Mouse (Mus musculus): ENCODE results near the gene Gnb4. TPM values are rescaled to one million over a fixed set of nuclear protein-coding genes. Genes with fewer than 3 reads are reported as not detected.

Gene Gnb4
- polyA plus RNA-seq, 1 experiment from 2014 or later = 31.5 TPM

DNA sequence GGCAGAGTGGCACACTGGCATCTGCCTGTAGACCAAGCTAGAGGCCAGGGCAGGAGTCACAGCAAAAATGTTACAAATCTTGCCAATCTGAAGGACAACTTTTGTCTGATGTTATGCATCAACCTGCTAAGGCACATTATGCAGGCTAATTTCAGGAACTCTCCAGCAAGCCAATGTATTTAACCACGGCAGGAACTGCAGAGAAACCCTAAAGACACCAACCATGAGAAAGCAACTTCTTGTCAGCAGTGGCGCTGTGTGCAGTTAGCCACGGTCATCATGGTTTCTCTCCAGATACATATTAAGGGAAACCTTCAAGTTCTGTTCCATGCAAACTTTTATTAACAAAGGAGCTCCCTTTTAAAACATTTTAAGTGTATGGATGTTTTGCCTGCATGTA is 34.5 kb downstream of the Gnb4 start:
- H3K4me1 ChIP-seq (replicated peaks; ENCODE audit: control insufficient read depth, insufficient read depth, low read length) = no peaks in the 10 kb centered on the region
- peaks cover 28% of the 10 kb centered on the region for H3K36me3 ChIP-seq (ENCODE audit: control insufficient read depth, insufficient read depth)
- no peak overlapping the region for H3K9ac ChIP-seq (ENCODE audit: low read depth, low read length)
- no peaks in the 10 kb centered on the region for H3K27me3 ChIP-seq (replicated peaks; ENCODE audit: control insufficient read depth, insufficient read depth, low read length)
- H3K4me3 ChIP-seq (ENCODE audit: low read depth, low read length) = no peak overlapping the region
- ATAC-seq = no peak
- no peak overlapping the region for H3K27ac ChIP-seq (ENCODE audit: low read depth, low read length)
- TF ChIP-seq CTCF (IDR thresholded peaks at IDR 0.05; ENCODE audit: low read depth) = no peak
- WGBS = 90% methylated on average over 3 of the region's 3 CpGs
- no peak overlapping the region for H3K4me2 ChIP-seq (replicated peaks; ENCODE audit: low read depth)
- no peaks in the 10 kb centered on the region for H3K9me3 ChIP-seq (ENCODE audit: control insufficient read depth)

GRCm38 (mm10) chr3:32580738-32581137 is 35.6 kb downstream of the Gnb4 start:
- no peaks in the 10 kb centered on the region for H3K27me3 ChIP-seq (replicated peaks; ENCODE audit: control insufficient read depth, insufficient read depth, low read length)
- no peaks in the 10 kb centered on the region for H3K4me1 ChIP-seq (replicated peaks; ENCODE audit: control insufficient read depth, insufficient read depth, low read length)
- no peak overlapping the region for H3K27ac ChIP-seq (ENCODE audit: low read depth, low read length)
- 79% methylated on average over 3 of the region's 3 CpGs for WGBS
- peaks cover 37% of the 10 kb centered on the region for H3K36me3 ChIP-seq (ENCODE audit: control insufficient read depth, insufficient read depth)
- no peak for ATAC-seq
- TF ChIP-seq CTCF (IDR thresholded peaks at IDR 0.05; ENCODE audit: low read depth) = no peak
- H3K4me2 ChIP-seq (replicated peaks; ENCODE audit: low read depth) = no peak overlapping the region
- H3K9me3 ChIP-seq (ENCODE audit: control insufficient read depth) = no peaks in the 10 kb centered on the region
- H3K9ac ChIP-seq (ENCODE audit: low read depth, low read length) = no peak overlapping the region
- no peak overlapping the region for H3K4me3 ChIP-seq (ENCODE audit: low read depth, low read length)

DNA sequence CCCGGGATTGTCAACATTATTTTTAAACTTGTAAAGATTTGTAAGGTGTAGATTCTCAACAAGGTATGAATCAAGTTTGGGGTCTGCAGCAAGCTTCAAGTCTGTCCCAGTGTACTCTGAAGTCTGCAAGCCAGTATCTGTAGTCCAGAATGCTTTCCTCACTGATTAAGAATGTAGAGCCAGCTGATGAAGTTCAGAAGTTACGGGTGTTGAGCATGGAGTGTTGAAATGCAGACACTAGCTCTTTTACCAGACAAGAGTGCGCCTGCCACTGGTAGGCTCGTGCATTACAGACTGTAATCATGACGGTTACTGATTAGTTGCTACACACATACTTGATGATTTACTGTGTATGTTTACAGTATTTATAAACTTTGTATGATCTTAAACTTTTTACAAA is 37.6 kb downstream of the Gnb4 start:
- Histone ChIP-seq H3K4me3 (ENCODE audit: low read depth, low read length) (no peak overlapping the region), H3K4me1 (replicated peaks; ENCODE audit: control insufficient read depth, insufficient read depth, low read length) (no peaks in the 10 kb centered on the region), H3K4me2 (replicated peaks; ENCODE audit: low read depth) (no peak overlapping the region), H3K9me3 (ENCODE audit: control insufficient read depth) (no peaks in the 10 kb centered on the region), H3K27me3 (replicated peaks; ENCODE audit: control insufficient read depth, insufficient read depth, low read length) (no peaks in the 10 kb centered on the region), H3K9ac (ENCODE audit: low read depth, low read length) (no peak overlapping the region), H3K36me3 (ENCODE audit: control insufficient read depth, insufficient read depth) (peaks cover 49% of the 10 kb centered on the region), H3K27ac (ENCODE audit: low read depth, low read length) (no peak overlapping the region)
- ATAC-seq = no peak
- TF ChIP-seq CTCF (IDR thresholded peaks at IDR 0.05; ENCODE audit: low read depth) = no peak; the same call in 1 of the 2 replicates
- 85% methylated on average over 5 of the region's 5 CpGs for WGBS

- ATAC-seq = no peak
- Histone ChIP-seq H3K4me3 (ENCODE audit: low read depth, low read length) (no peak overlapping the region), H3K27me3 (replicated peaks; ENCODE audit: control insufficient read depth, insufficient read depth, low read length) (no peaks in the 10 kb centered on the region), H3K36me3 (ENCODE audit: control insufficient read depth, insufficient read depth) (peaks cover 53% of the 10 kb centered on the region), H3K9me3 (ENCODE audit: control insufficient read depth) (no peaks in the 10 kb centered on the region), H3K4me1 (replicated peaks; ENCODE audit: control insufficient read depth, insufficient read depth, low read length) (no peaks in the 10 kb centered on the region), H3K4me2 (replicated peaks; ENCODE audit: low read depth) (no peak overlapping the region), H3K9ac (ENCODE audit: low read depth, low read length) (no peak overlapping the region), H3K27ac (ENCODE audit: low read depth, low read length) (no peak overlapping the region)
- 96% methylated on average over 3 of the region's 3 CpGs for WGBS
- TF ChIP-seq CTCF (IDR thresholded peaks at IDR 0.05; ENCODE audit: low read depth) = no peak
Measured at GRCm38 (mm10) chr3:32575151-32575550, 41.2 kb downstream of the Gnb4 start.

DNA sequence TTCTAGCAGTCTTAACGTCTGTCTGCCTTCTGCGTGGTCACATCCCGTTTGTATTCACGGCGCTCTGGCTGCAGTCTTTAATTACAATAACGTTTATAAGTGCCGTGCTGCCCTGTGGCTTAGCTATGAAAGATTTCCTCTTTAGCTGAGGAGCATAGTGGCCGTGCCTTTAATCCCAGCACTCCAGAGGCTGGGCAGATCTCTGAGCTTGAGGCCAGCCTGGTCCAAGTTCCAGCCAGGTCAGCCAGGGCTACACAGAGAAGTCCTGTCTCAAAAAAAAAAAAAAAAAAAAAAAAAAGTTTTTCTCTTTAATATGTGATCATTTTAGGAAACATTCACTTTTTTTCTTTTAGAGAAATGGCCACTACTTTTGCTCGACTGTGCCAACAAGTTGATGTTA is 42.5 kb downstream of the Gnb4 start:
- no peaks in the 10 kb centered on the region for H3K9me3 ChIP-seq (ENCODE audit: control insufficient read depth)
- H3K27ac ChIP-seq (ENCODE audit: low read depth, low read length) = no peak overlapping the region
- no peak for TF ChIP-seq CTCF (IDR thresholded peaks at IDR 0.05; ENCODE audit: low read depth)
- H3K9ac ChIP-seq (ENCODE audit: low read depth, low read length) = no peak overlapping the region
- no peak for ATAC-seq
- no peak overlapping the region for H3K4me2 ChIP-seq (replicated peaks; ENCODE audit: low read depth)
- H3K4me3 ChIP-seq (ENCODE audit: low read depth, low read length) = no peak overlapping the region
- H3K27me3 ChIP-seq (replicated peaks; ENCODE audit: control insufficient read depth, insufficient read depth, low read length) = no peaks in the 10 kb centered on the region
- 66% methylated on average over 9 of the region's 9 CpGs for WGBS
- H3K36me3 ChIP-seq (ENCODE audit: control insufficient read depth, insufficient read depth) = peaks cover 66% of the 10 kb centered on the region
- no peaks in the 10 kb centered on the region for H3K4me1 ChIP-seq (replicated peaks; ENCODE audit: control insufficient read depth, insufficient read depth, low read length)

DNA sequence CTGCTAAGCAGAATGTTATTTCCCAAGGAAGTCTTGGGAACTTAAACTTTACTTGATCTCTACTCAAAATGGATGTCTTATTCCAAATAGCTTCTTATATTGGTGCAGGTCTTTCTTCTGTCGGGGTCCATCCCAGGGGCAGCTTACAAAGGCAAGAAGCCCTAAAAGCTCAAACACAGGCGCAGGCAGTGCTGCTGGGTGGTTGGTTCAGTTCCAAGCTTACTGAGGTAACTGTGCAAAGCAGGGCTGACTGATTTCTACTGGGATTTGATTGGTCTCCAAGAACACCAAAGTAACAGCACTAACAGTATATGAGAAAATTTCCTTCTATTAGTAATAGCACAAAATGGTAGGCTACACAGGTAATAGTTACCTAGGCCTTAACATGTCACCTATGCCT is 43.3 kb downstream of the Gnb4 start:
- H3K4me2 ChIP-seq (replicated peaks; ENCODE audit: low read depth) = no peak overlapping the region
- WGBS = 91% methylated on average over 2 of the region's 2 CpGs
- no peak for ATAC-seq
- H3K36me3 ChIP-seq (ENCODE audit: control insufficient read depth, insufficient read depth) = peaks cover 66% of the 10 kb centered on the region
- H3K27ac ChIP-seq (ENCODE audit: low read depth, low read length) = no peak overlapping the region
- no peaks in the 10 kb centered on the region for H3K9me3 ChIP-seq (ENCODE audit: control insufficient read depth)
- H3K9ac ChIP-seq (ENCODE audit: low read depth, low read length) = no peak overlapping the region
- no peaks in the 10 kb centered on the region for H3K4me1 ChIP-seq (replicated peaks; ENCODE audit: control insufficient read depth, insufficient read depth, low read length)
- no peaks in the 10 kb centered on the region for H3K27me3 ChIP-seq (replicated peaks; ENCODE audit: control insufficient read depth, insufficient read depth, low read length)
- no peak overlapping the region for H3K4me3 ChIP-seq (ENCODE audit: low read depth, low read length)
- no peak for TF ChIP-seq CTCF (IDR thresholded peaks at IDR 0.05; ENCODE audit: low read depth)

GRCm38 (mm10) chr3:32563401-32563800 is 53.0 kb downstream of the Gnb4 start:
- H3K4me3 ChIP-seq (ENCODE audit: low read depth, low read length) = no peak overlapping the region
- WGBS = 91% methylated on average over 6 of the region's 6 CpGs
- no peak for TF ChIP-seq CTCF (IDR thresholded peaks at IDR 0.05; ENCODE audit: low read depth)
- ATAC-seq = no peak
- no peaks in the 10 kb centered on the region for H3K9me3 ChIP-seq (ENCODE audit: control insufficient read depth)
- H3K27ac ChIP-seq (ENCODE audit: low read depth, low read length) = no peak overlapping the region
- no peak overlapping the region for H3K9ac ChIP-seq (ENCODE audit: low read depth, low read length)
- H3K4me2 ChIP-seq (replicated peaks; ENCODE audit: low read depth) = no peak overlapping the region
- no peaks in the 10 kb centered on the region for H3K4me1 ChIP-seq (replicated peaks; ENCODE audit: control insufficient read depth, insufficient read depth, low read length)
- peaks cover 47% of the 10 kb centered on the region for H3K36me3 ChIP-seq (ENCODE audit: control insufficient read depth, insufficient read depth)
- H3K27me3 ChIP-seq (replicated peaks; ENCODE audit: control insufficient read depth, insufficient read depth, low read length) = no peaks in the 10 kb centered on the region
